Mouse (Mus musculus): Measurements from ENCODE around the gene Ccnyl1.

DNA sequence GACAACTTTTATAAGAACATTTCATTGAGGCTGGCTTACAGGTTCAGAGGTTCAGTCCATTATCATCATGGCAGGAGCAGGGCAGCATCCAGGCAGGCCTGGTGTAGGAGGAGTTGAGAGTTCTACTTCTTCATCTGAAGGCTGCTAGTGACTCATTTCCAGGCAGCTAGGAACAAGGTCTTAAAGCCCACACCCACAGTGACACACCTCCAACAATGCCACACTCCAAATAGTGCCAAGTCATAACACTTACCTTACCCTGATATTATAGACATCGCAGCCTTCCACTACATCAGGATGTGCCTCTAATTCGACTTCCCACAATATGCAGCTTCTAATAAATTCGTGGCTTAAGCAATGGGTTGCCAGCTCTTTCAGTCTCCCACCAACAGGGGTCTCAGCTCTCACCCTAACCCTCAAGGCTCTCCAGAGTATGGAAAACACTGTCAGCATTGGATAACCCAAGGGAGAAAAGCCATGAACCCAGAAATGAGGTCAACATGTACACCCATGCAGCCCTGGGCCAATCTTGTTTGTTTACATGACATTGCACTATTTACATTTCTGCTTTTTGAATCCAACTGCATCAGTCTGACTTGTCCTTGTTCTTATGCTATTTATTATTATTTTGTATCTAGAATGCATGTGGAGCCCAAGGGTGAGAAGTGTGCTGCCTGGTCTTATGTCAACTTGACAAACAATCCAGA is 33.7 kb upstream of the Ccnyl1 start:
- TF ChIP-seq CTCF (IDR thresholded peaks at IDR 0.05), result no peak
- no peak for TF ChIP-seq EP300 (IDR thresholded peaks at IDR 0.05)

Data from lung, postnatal 0 days (tissue).